Mouse (Mus musculus): Measurements from ENCODE around the gene Wipf2. TPM values are rescaled to one million over a fixed set of nuclear protein-coding genes. Genes with fewer than 3 reads are reported as not detected.

The Wipf2 gene
- polyA plus RNA-seq, 1 experiment from 2014 or later = 6.3 TPM

DNA sequence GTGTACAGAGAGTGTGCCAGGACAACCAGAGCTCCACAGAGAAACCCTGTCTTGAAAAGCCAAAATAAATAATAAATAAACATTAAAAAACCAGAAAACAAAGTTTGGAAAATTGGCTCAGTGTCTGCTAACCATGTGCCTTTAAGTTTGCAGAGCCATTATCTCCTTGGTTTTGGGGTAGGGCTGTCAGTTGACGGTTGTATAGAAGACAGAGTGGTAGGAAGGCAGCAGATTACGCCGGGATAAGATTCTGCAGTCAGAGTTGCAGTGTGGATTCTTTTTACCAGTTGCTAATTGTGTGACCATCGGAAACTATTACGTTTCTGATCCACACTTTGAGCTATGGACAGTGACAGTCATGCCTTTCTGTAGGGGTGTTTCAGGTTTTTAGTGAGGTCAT lies 26.5 kb downstream of the Wipf2 start:
- H3K9me3 ChIP-seq = no peaks in the 10 kb centered on the region
- H3K4me3 ChIP-seq = no peak overlapping the region
- ATAC-seq (ENCODE audit: insufficient number of reproducible peaks, insufficient read depth, low FRiP score, low TSS enrichment, low read depth) = no peak
- peaks cover 10% of the 10 kb centered on the region for H3K4me1 ChIP-seq
- H3K27ac ChIP-seq = no peak overlapping the region
- 84% methylated on average over 5 of the region's 5 CpGs for WGBS
- H3K4me2 ChIP-seq = no peak overlapping the region
- no peaks in the 10 kb centered on the region for H3K27me3 ChIP-seq
- H3K36me3 ChIP-seq = peaks cover 95% of the 10 kb centered on the region
- H3K9ac ChIP-seq = no peak overlapping the region

DNA sequence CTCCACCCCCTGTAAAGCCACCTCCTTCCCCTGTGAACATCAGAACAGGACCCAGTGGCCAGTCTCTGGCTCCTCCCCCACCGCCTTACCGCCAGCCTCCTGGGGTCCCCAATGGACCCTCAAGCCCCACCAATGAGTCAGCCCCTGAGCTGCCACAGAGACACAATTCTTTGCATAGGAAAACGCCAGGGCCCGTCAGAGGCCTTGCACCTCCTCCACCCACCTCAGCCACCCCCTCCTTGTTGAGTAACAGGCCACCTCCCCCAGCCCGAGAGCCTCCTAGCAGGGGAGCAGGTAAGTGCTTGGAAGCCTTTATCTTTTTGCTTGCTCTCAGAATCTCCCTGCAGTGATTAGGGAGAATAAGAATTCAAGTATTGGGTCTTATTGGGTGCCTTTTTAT lies 29.0 kb downstream of the Wipf2 start:
- 57% methylated on average over 5 of the region's 5 CpGs for WGBS
- H3K4me3 ChIP-seq = no peak overlapping the region
- peaks cover 96% of the 10 kb centered on the region for H3K36me3 ChIP-seq
- H3K27ac ChIP-seq = 0 out of 2 replicates have a peak overlapping the region, but pooled peaks have one; percentile 61
- peak overlapping the region; percentile 32; the same call in 1 of the 2 replicates for H3K4me2 ChIP-seq
- H3K9me3 ChIP-seq = no peaks in the 10 kb centered on the region
- H3K4me1 ChIP-seq = peaks cover 10% of the 10 kb centered on the region
- ATAC-seq (ENCODE audit: insufficient number of reproducible peaks, insufficient read depth, low FRiP score, low TSS enrichment, low read depth) = no peak
- no peak overlapping the region for H3K9ac ChIP-seq
- no peaks in the 10 kb centered on the region for H3K27me3 ChIP-seq

DNA sequence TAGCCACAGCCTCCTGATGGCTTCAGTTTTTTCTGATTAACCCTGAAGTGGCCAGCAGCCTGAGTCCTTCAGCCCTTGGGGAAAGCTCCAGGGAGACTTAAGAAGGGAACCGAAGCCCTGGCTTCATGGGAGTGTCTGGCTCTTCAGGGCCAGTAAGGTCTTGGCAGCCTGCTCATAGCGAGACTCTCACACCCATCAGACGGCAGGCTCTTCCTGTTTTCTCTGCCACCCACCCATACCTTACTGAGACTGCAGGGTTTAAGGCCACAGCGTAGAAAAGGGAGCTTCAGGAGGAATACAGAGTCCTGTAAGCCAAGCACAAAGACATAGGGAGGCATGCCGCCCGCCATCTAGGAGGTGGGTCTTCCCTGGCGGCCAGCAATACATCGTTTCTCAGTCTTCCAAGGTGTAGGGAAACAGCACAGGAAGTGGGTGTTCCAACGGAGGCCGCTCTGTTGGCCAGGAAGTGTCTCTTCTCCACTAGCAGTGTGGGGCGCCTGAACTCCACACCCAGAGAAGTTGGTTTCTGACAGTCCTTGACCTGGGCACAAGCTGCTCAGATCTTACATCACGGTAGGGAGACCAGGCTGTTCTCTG lies 37.2 kb downstream of the Wipf2 start:
- WGBS = 82% methylated on average over 12 of the region's 12 CpGs
- Histone ChIP-seq H3K9me3 (no peaks in the 10 kb centered on the region), H3K4me2 (no peak overlapping the region), H3K36me3 (peaks cover 70% of the 10 kb centered on the region), H3K9ac (peak overlapping the region; percentile 32; the same call in 1 of the 2 replicates), H3K4me1 (peaks cover 10% of the 10 kb centered on the region), H3K4me3 (no peak overlapping the region), H3K27ac (no peak overlapping the region), H3K27me3 (no peaks in the 10 kb centered on the region)
- no peak for ATAC-seq (ENCODE audit: insufficient number of reproducible peaks, insufficient read depth, low FRiP score, low TSS enrichment, low read depth)

DNA sequence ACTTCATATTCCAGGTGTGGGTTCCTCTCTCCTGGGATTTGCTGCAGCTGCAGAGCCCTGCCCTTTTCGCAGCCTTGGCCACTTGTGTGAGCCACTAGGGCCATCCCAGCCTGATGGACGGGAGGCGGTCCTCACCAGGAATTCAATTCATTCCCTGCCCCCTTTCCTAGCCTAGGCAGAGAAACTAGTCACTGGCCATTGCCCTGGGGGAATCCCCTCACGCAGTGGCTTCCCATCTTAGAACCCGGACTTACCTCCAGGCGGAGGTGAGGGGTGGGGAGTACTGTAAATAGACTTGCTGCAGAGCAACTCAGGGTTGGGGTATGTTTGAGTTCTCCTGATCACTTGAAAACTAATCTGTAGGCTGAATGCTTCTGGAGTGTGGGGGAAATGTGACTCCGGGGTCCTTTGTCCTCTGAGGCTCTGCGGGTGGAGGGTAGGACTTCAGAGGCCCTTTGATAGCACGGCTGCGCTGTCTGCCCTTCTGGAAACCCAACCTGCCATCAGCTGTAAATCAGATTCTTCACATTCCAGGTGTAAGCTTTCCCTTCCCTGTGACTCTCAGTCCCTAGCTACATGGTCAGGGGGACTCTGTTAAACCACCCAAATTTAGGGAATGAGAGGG lies 39.3 kb downstream of the Wipf2 start:
- H3K27me3 ChIP-seq = no peaks in the 10 kb centered on the region
- peaks cover 10% of the 10 kb centered on the region for H3K4me1 ChIP-seq
- H3K4me2 ChIP-seq = no peak overlapping the region
- no peak overlapping the region for H3K4me3 ChIP-seq
- peaks cover 49% of the 10 kb centered on the region for H3K36me3 ChIP-seq
- ATAC-seq (ENCODE audit: insufficient number of reproducible peaks, insufficient read depth, low FRiP score, low TSS enrichment, low read depth) = no peak
- H3K27ac ChIP-seq = peak overlapping the region; percentile 4; the same call in 1 of the 2 replicates
- WGBS = 8% methylated on average over 10 of the region's 10 CpGs
- no peaks in the 10 kb centered on the region for H3K9me3 ChIP-seq
- H3K9ac ChIP-seq = peak overlapping the region; percentile 33; the same call in 1 of the 2 replicates

DNA sequence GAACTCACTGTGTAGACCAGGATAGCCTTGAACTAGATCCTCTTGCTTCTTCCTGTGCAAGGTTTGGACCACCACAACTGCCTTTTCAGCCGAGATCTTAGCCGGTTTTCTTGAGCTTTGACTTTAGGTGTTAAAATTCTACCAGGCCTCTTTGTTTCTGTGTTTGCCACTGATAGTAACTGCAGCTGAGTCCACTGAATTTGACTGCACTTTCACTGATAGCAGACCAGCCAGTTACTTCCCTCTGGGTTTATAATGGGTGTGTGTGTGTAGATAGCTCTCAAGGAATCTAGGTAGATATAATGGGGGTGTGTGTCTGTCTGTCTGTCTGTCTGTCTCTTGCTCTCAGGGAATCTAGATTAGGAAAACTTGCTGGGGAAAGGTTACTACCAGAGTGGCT lies 41.1 kb downstream of the Wipf2 start:
- 77% methylated on average over 2 of the region's 2 CpGs for WGBS
- Histone ChIP-seq H3K4me2 (no peak overlapping the region), H3K9me3 (no peaks in the 10 kb centered on the region), H3K27me3 (no peaks in the 10 kb centered on the region), H3K4me1 (peaks cover 28% of the 10 kb centered on the region), H3K27ac (no peak overlapping the region), H3K36me3 (peaks cover 33% of the 10 kb centered on the region), H3K9ac (no peak overlapping the region), H3K4me3 (no peak overlapping the region)
- ATAC-seq (ENCODE audit: insufficient number of reproducible peaks, insufficient read depth, low FRiP score, low TSS enrichment, low read depth) = no peak

DNA sequence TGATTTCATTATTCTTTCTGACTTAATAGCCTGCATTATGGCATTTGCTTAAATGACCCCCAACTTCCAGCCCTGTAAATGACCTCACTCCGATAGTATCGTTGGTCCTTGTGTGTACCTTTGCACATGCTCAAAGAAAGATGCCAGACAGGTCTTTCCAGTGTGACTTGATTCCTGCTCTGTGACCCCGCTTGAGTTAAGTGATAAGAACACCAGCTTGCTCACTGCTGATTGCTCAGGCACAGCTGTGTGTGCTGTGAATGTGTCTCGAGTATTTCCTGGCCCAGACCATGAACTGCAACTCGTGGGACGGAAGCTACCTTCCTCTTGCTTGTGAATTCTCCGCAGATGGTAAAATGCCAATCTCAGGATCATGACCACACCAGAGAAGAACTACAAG lies 41.6 kb downstream of the Wipf2 start:
- WGBS = 70% methylated on average over 7 of the region's 7 CpGs
- Histone ChIP-seq H3K4me1 (peaks cover 32% of the 10 kb centered on the region), H3K9me3 (no peaks in the 10 kb centered on the region), H3K4me2 (no peak overlapping the region), H3K27me3 (no peaks in the 10 kb centered on the region), H3K36me3 (peaks cover 29% of the 10 kb centered on the region), H3K9ac (no peak overlapping the region), H3K4me3 (no peak overlapping the region), H3K27ac (no peak overlapping the region)
- ATAC-seq (ENCODE audit: insufficient number of reproducible peaks, insufficient read depth, low FRiP score, low TSS enrichment, low read depth) = no peak

DNA sequence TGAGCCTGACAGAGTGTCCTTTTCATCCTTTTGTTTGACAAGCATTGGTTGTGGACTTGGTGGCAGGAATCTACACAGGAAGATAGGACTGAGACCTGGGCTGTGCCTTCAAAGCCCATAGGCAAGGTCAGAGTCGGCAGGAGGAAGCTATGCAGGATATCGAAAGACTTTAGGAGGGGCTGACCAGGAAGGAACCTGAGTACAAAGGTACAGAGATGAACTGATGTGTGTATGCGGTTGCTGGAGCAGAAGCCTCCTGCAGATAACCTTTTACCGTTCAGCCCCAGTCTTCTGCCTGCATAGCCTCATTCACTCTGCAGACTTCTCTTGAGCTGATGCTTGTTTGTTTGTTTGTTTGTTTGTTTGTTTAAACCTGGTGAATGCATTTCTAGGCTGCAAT lies 42.1 kb downstream of the Wipf2 start:
- WGBS = 87% methylated on average over 4 of the region's 4 CpGs
- no peak for ATAC-seq (ENCODE audit: insufficient number of reproducible peaks, insufficient read depth, low FRiP score, low TSS enrichment, low read depth)
- Histone ChIP-seq H3K9me3 (no peaks in the 10 kb centered on the region), H3K36me3 (peaks cover 29% of the 10 kb centered on the region), H3K4me2 (no peak overlapping the region), H3K4me3 (no peak overlapping the region), H3K9ac (no peak overlapping the region), H3K27me3 (no peaks in the 10 kb centered on the region), H3K4me1 (peaks cover 32% of the 10 kb centered on the region), H3K27ac (no peak overlapping the region)

DNA sequence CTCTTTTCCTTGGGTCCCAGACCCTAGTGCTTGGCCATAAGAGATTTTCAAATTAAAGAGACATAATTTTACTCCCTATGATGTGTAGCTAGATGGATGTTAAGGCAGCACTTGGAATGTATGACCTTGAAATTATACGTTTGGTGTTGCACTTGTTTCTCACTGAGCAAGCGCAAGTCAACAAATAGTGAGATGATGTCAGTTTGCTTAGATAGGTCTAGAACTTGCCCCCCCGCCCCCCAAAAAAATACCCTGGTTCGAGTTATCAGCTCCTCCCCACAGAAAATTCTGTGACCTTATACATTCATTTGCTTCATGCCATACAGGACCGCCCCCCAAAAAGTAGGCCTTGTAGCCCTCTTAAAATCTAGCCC lies 43.6 kb downstream of the Wipf2 start:
- H3K4me2 ChIP-seq = peak overlapping the region; percentile 96
- no peak overlapping the region for H3K9ac ChIP-seq
- ATAC-seq (ENCODE audit: insufficient number of reproducible peaks, insufficient read depth, low FRiP score, low TSS enrichment, low read depth) = no peak
- no peaks in the 10 kb centered on the region for H3K9me3 ChIP-seq
- peaks cover 31% of the 10 kb centered on the region; the same call in 1 of the 2 replicates for H3K36me3 ChIP-seq
- peak overlapping the region; percentile 62 for H3K4me3 ChIP-seq
- H3K27me3 ChIP-seq = no peaks in the 10 kb centered on the region
- no peak overlapping the region for H3K27ac ChIP-seq
- 57% methylated on average over 5 of the region's 5 CpGs for WGBS
- peaks cover 32% of the 10 kb centered on the region for H3K4me1 ChIP-seq

DNA sequence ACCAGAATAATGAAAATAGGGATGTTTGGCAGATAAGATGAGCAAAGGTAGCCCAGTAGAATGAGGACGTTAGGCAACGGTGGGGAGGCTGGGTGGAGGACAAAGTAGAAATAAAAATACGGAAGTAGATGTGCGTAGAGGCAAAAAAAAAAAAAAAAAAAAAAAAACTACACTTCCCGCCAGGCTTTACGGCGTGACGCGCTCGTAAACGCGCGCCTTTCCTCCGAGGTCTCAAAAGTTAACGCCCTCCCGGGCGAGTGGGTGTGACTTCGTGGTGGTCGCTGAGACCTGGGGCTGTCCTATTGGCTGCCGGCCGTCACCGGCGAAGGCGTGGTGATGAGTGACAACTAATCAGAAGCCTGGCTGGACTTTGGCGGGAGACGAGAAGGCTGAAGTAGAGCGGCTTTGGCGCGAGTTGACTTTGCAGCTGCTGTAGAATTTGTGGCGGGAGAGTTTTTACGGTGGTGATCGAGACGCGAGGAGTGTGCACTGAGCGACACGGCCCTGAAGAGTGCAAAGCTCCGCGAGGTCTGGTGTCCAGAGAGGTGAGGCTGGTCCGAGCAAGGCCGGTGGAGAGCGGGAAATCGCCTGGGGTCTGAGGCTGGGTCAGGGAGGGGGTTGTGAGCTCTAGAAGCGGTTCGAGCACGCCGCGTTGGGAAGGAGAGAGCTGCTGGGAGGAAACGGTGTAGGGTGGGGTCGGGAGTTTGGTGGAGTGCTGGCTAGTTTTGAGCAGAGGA lies 44.2 kb downstream of the Wipf2 start, which contains the start of gene Cdc6:
TSS of gene Cdc6 (plus strand) at position 365 of the 737 bp plus-strand sequence.
- under 1% methylated on average over 49 of the region's 49 CpGs for WGBS
- ATAC-seq (ENCODE audit: insufficient number of reproducible peaks, insufficient read depth, low FRiP score, low TSS enrichment, low read depth) = peak; percentile 92
- Histone ChIP-seq H3K9me3 (no peaks in the 10 kb centered on the region), H3K9ac (peak within 1 kb of the TSS; percentile 75), H3K4me3 (peak within 1 kb of the TSS; percentile 62), H3K27ac (peak within 1 kb of the TSS; percentile 48), H3K4me1 (peaks cover 27% of the 10 kb centered on the region), H3K4me2 (peak within 1 kb of the TSS; percentile 96), H3K27me3 (no peaks in the 10 kb centered on the region), H3K36me3 (peaks cover 34% of the 10 kb centered on the region; the same call in 1 of the 2 replicates)

DNA sequence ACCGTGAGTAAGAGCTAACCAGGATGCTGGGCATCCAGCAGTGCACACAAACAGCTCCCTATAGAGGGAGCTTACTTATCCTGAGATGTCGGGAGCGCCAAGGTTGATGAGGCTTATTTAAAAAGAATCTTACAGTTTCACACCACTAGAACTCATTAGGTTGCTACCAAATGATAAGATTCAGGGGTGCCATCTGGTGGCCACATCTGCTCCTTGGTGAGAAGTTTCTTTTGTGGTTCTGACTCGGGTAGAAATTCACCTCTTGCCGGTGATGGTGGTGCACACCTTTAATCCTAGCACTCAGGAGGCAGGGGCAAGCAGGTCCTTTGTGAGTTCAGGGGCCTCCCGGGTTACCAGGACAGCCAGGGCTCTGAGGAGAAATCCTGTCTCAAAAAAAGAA lies 46.2 kb downstream of the Wipf2 start:
- H3K27me3 ChIP-seq = no peaks in the 10 kb centered on the region
- peak overlapping the region; percentile 62 for H3K4me3 ChIP-seq
- H3K9ac ChIP-seq = peak overlapping the region; percentile 44; the same call in 1 of the 2 replicates
- 39% methylated on average over 6 of the region's 6 CpGs for whole genome bisulfite sequencing
- H3K9me3 ChIP-seq = no peaks in the 10 kb centered on the region
- H3K27ac ChIP-seq = no peak overlapping the region
- peaks cover 48% of the 10 kb centered on the region for H3K36me3 ChIP-seq
- no peak for ATAC-seq (ENCODE audit: insufficient number of reproducible peaks, insufficient read depth, low FRiP score, low TSS enrichment, low read depth)
- peaks cover 22% of the 10 kb centered on the region for H3K4me1 ChIP-seq
- H3K4me2 ChIP-seq = peak overlapping the region; percentile 96

DNA sequence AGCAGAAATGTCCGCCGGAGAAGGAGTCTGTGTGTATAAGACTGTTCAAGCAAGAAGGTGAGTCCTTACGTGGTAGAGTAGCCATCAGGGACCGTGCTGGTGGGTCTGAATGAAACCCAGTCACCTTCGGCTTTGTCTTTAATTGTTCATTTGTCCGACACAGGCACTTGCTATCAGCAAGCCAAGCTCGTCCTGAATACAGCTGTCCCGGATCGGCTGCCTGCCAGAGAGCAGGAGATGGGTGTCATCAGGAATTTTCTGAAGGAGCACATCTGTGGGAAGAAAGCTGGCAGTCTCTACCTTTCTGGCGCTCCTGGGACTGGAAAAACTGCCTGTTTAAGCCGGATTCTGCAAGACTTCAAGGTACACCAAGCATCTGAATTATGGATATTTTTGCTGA lies 47.0 kb downstream of the Wipf2 start:
- Histone ChIP-seq H3K9me3 (no peaks in the 10 kb centered on the region), H3K9ac (no peak overlapping the region), H3K27me3 (no peaks in the 10 kb centered on the region), H3K4me1 (peaks cover 22% of the 10 kb centered on the region), H3K27ac (no peak overlapping the region), H3K4me2 (no peak overlapping the region), H3K4me3 (no peak overlapping the region), H3K36me3 (peaks cover 52% of the 10 kb centered on the region)
- WGBS = 94% methylated on average over 11 of the region's 11 CpGs
- no peak for ATAC-seq (ENCODE audit: insufficient number of reproducible peaks, insufficient read depth, low FRiP score, low TSS enrichment, low read depth)
